Mouse (Mus musculus): Measurements from ENCODE around the gene Tbx4.

DNA sequence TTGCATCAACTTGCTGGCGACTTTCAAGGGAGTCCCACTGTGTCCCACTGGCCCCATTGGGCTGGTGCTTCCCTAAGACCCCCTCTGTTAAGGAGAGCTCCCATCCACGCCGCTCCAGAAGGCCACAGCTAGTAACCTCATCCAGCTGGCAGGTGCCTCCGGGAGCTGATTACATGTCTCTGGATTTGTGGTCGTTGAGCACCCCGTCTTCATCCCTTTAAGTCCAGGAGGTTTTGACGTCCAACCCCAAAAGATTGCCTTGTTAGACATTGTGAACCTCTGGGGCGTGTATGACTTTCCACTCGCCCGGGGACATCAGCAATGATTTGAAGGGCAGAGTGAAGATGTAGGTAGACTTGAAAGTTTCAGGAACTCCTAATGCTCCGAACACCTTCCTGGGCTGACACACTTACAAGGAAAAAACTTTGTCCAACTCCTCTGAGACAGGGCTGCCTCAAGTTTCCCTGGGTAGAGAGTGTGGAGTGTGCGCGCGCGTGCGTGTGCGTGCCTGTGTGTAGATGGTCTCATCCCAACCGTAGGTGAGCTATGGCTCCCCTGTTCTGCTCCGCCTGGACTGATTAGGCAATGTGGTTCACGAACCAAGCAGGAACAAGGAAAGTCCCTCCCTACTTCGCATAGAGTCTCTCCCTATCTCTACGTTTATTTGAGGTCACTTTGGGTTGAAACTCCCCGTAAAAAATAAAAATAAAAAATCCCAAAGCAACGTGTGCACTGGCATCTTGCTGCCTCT lies 43.5 kb upstream of the Tbx4 start:
- no peak for TF ChIP-seq CTCF (IDR thresholded peaks at IDR 0.05; ENCODE audit: low read depth)
- TF ChIP-seq EP300 (IDR thresholded peaks at IDR 0.05; ENCODE audit: low read depth), result no peak
